Mouse (Mus musculus): Measurements from ENCODE around the gene Tox2.

- TF ChIP-seq CTCF (IDR thresholded peaks at IDR 0.05; ENCODE audit: control insufficient read depth, insufficient read depth, low read length): no peak
- no peak for TF ChIP-seq POLR2A (IDR thresholded peaks at IDR 0.05; ENCODE audit: borderline replicate concordance, control insufficient read depth, low read depth, low read length)
Measured at GRCm38 (mm10) chr2:163194015-163194414, 8.9 kb upstream of the Tox2 start.
